ENCODE assay signal across 16 mouse cellular contexts in the genomic region with DNA sequence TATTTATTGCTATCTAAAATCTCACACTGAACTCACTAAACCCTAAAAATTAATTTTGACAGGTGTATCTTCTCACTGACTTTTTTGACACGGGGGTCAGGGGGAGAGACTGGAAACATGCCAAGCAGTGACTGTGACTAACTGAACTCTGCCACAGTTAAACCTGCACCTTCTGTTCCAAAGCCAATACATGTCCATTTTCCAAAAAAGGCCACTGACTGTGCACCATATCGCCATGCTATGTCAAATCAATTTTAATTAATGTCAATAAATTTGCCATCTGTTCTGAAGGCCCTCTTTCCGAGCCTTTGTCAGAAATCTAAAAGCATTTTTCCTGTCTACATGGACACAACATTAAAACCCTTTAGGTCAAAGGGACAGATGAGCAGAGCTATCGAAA. TPM values are rescaled to one million over a fixed set of nuclear protein-coding genes. Genes with fewer than 3 reads are reported as not detected.
DNase-seq lines count a peak whose midpoint lies in the region; ATAC-seq lines count a peak whose summit lies in the region.
"Had no signal": no experiment of that assay in that cellular context is flagged by ENCODE, and none has a peak within 500 bp of the region (broad histone marks: within the 10 kb centered on the region; RNA-seq: fewer than 3 reads in every experiment).

No protein-coding gene starts in this region.

- H3K4me2 ChIP-seq in hindbrain, embryonic 12.5 days (replicated peaks): 0 out of 2 replicates have a peak overlapping the region, but pooled peaks have one; percentile 6
- H3K4me2 ChIP-seq in midbrain, embryonic 14.5 days (ENCODE audit: low read length): peak overlapping the region; percentile 41
- H3K4me2 ChIP-seq: intestine, embryonic 15.5 days had no signal

- DNase-seq in hindbrain, embryonic 10.5 days (ENCODE audit: low spot score): no peak
- peak; percentile 47 for DNase-seq in brain, adult 2 months (ENCODE audit: low read depth, low spot score)
- DNase-seq in cerebellum, postnatal 10 days: peak; percentile 94
- peak; percentile 54 for DNase-seq in midbrain, embryonic 14.5 days
- no peak for DNase-seq in spleen, postnatal 4 days (ENCODE audit: low spot score in 2 of 2)
- DNase-seq in layer of hippocampus, adult 8-10 months (ENCODE audit: low spot score in 2 of 2): no peak
- no peak for DNase-seq in adrenal gland, adult 2 months
- DNase-seq: heart, adult 11 months; kidney, postnatal 14 days; liver; lung, adult 2 months had no signal

- H3K4me3 ChIP-seq in hindbrain, embryonic 12.5 days: no peak overlapping the region
- H3K4me3 ChIP-seq in hindbrain, embryonic 10.5 days: no peak overlapping the region
- H3K4me3 ChIP-seq in midbrain, embryonic 14.5 days (replicated peaks; ENCODE audit: low read depth, low read length): peak overlapping the region; percentile 22
- H3K4me3 ChIP-seq: intestine, embryonic 15.5 days; myocyte had no signal

- H3K27me3 ChIP-seq in hindbrain, embryonic 12.5 days: no peaks in the 10 kb centered on the region
- H3K27me3 ChIP-seq in hindbrain, embryonic 10.5 days (ENCODE audit: insufficient read depth, poor library complexity, severe bottlenecking): no peaks in the 10 kb centered on the region
- H3K27me3 ChIP-seq in midbrain, embryonic 14.5 days (ENCODE audit: control insufficient read depth, insufficient read depth, low read length): no peaks in the 10 kb centered on the region
- H3K27me3 ChIP-seq: intestine, embryonic 15.5 days had no signal

- H3K9me3 ChIP-seq in hindbrain, embryonic 12.5 days (replicated peaks): no peaks in the 10 kb centered on the region
- H3K9me3 ChIP-seq in hindbrain, embryonic 10.5 days: no peaks in the 10 kb centered on the region
- no peaks in the 10 kb centered on the region for H3K9me3 ChIP-seq in midbrain, embryonic 14.5 days (ENCODE audit: control insufficient read depth, low read length)
- H3K9me3 ChIP-seq: G1E; intestine, embryonic 15.5 days had no signal

- 0 out of 2 replicates have a peak, but pooled peaks cover 3% of the 10 kb centered on the region for H3K4me1 ChIP-seq in hindbrain, embryonic 12.5 days
- H3K4me1 ChIP-seq in hindbrain, embryonic 10.5 days (replicated peaks): peaks cover 9% of the 10 kb centered on the region
- H3K4me1 ChIP-seq in midbrain, embryonic 14.5 days (ENCODE audit: control insufficient read depth, insufficient read depth, low read length): peaks cover 11% of the 10 kb centered on the region; the same call in 1 of the 2 replicates
- H3K4me1 ChIP-seq: intestine, embryonic 15.5 days had no signal

- 52% methylated on average over 4 of the region's 4 CpGs for WGBS in hindbrain, embryonic 12.5 days
- 81% methylated on average over 4 of the region's 4 CpGs for WGBS in hindbrain, embryonic 10.5 days
- 23% methylated on average over 4 of the region's 4 CpGs for WGBS in midbrain, embryonic 14.5 days

- peaks cover 1% of the 10 kb centered on the region; the same call in 1 of the 2 replicates for H3K36me3 ChIP-seq in hindbrain, embryonic 12.5 days
- H3K36me3 ChIP-seq in hindbrain, embryonic 10.5 days: 0 out of 2 replicates have a peak, but pooled peaks cover 1% of the 10 kb centered on the region
- peaks cover 20% of the 10 kb centered on the region for H3K36me3 ChIP-seq in midbrain, embryonic 14.5 days (ENCODE audit: control insufficient read depth, insufficient read depth, low read length)
- H3K36me3 ChIP-seq: intestine, embryonic 15.5 days had no signal

- H3K9ac ChIP-seq in hindbrain, embryonic 12.5 days: no peak overlapping the region
- no peak overlapping the region; the same call in 1 of the 2 replicates for H3K9ac ChIP-seq in midbrain, embryonic 14.5 days (replicated peaks; ENCODE audit: low read length)
- H3K9ac ChIP-seq: intestine, embryonic 15.5 days had no signal

- no peak overlapping the region for H3K27ac ChIP-seq in hindbrain, embryonic 12.5 days
- H3K27ac ChIP-seq in hindbrain, embryonic 10.5 days: no peak overlapping the region
- no peak overlapping the region for H3K27ac ChIP-seq in midbrain, embryonic 14.5 days (replicated peaks; ENCODE audit: low read depth, low read length)
- H3K27ac ChIP-seq: intestine, embryonic 15.5 days; macrophage had no signal

- 0 out of 2 replicates have a peak, but pooled peaks have one; percentile 35 for ATAC-seq in hindbrain, embryonic 12.5 days (ENCODE audit: low FRiP score)
- ATAC-seq in midbrain, embryonic 14.5 days (ENCODE audit: low FRiP score, low TSS enrichment): peak; percentile 9; the same call in 1 of the 2 replicates
- ATAC-seq: intestine, embryonic 15.5 days had no signal

RNA-seq across cellular contexts. Expression of a gene that starts 4.9 kb away (rescaled TPM):
- polyA plus RNA-seq in hindbrain, embryonic 12.5 days (2016; fragmentation: Nextera tagmentation; extraction: Ambion mirVana): 2.1 and 2.4 TPM in 2 replicates
- 0.44 and 0.50 TPM in 2 replicates for polyA plus RNA-seq in hindbrain, embryonic 10.5 days (2016; fragmentation: Nextera tagmentation; extraction: Ambion mirVana)
- 9.3 and 9.7 TPM in 2 replicates for polyA plus RNA-seq in midbrain, embryonic 14.5 days (2014; fragmentation: Nextera tagmentation; extraction: Ambion mirVana)
- total RNA-seq in layer of hippocampus, adult 8-10 months (2022): 10 to 100 TPM; 14.3 to 22.5 (median 19.3) TPM
- total RNA-seq in adrenal gland, adult 2 months (2021): 10 to 100 TPM in 1 of 2 experiments, 1 to 10 TPM in 1; 8.7 to 24.7 TPM
- 0.18 and 0.75 TPM in 2 replicates for polyA plus RNA-seq in adrenal gland, adult 2 months (2012; rRNA removed)
- polyA plus RNA-seq: G1E, macrophage had no signal

RNA-seq across cellular contexts. Expression of a gene that starts 57.3 kb away (rescaled TPM):
- polyA plus RNA-seq in hindbrain, embryonic 12.5 days (2016; fragmentation: Nextera tagmentation; extraction: Ambion mirVana): 38.4 and 39.0 TPM in 2 replicates
- 27.9 and 34.6 TPM in 2 replicates for polyA plus RNA-seq in hindbrain, embryonic 10.5 days (2016; fragmentation: Nextera tagmentation; extraction: Ambion mirVana)
- 17.1 and 20.6 TPM in 2 replicates for polyA plus RNA-seq in midbrain, embryonic 14.5 days (2014; fragmentation: Nextera tagmentation; extraction: Ambion mirVana)
- total RNA-seq in layer of hippocampus, adult 8-10 months (2022): 10 to 100 TPM; 66.8 to 84.8 (median 78.5) TPM
- total RNA-seq in adrenal gland, adult 2 months (2021): 100 to 1,000 TPM in 1 of 2 experiments, 10 to 100 TPM in 1; 94.4 to 109 TPM
- polyA plus RNA-seq in adrenal gland, adult 2 months (2012; rRNA removed): 0.33 and 0.45 TPM in 2 replicates

Comparison
In these comparisons a context has a peak if more than half of its experiments do, and no peak if none do; other contexts are left out.
1. DNase-seq: peak in brain, adult 2 months (single experiment), cerebellum, postnatal 10 days (2 of 2) and midbrain, embryonic 14.5 days (single experiment); none in hindbrain, embryonic 10.5 days (single experiment), spleen, postnatal 4 days (0 of 2), layer of hippocampus, adult 8-10 months (0 of 2) and adrenal gland, adult 2 months (single experiment).
2. RNA of a gene that starts 57.3 kb away (polyA plus RNA-seq): 38.4 to 39.0 TPM in hindbrain, embryonic 12.5 days, 27.9 to 34.6 TPM in hindbrain, embryonic 10.5 days and 17.1 to 20.6 TPM in midbrain, embryonic 14.5 days; 0.33 to 0.45 TPM in adrenal gland, adult 2 months; every median in the first group is over 10 times any median in the second.